8 mouse cellular contexts compared by ENCODE assay signal in the genomic region with DNA sequence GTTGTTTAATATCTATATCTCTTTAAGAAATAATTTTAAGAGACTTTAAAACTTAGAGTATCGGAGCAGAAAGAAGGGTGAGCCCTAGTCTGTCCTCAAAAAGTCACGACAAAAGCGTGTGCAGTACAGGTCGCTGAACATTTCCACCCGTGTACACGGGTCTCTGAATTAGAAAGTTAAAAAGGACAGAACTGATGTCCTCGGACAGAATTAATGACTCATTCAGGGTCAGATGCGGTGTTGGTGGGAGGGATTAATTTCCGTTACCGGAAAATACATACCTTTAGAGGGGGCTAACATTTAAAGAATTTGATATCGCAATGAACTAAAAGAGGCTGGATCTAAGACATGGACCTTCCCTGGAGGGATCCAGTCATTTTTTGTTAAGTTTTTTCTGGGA.
DNase-seq lines count a peak whose midpoint lies in the region; ATAC-seq and TF ChIP-seq lines count a peak whose summit lies in the region.

No protein-coding gene starts in this region.

- DNase-seq in layer of hippocampus, adult 2 months (ENCODE audit: low spot score in 2 of 2), result no peak
- no peak for DNase-seq in layer of hippocampus, adult 18-20 months (ENCODE audit: low spot score in 2 of 2)
- no peak for DNase-seq in embryonic facial prominence, embryonic 11.5 days (ENCODE audit: low spot score)
- DNase-seq in hindbrain, postnatal 0 days (ENCODE audit: low spot score), result no peak
- DNase-seq in midbrain, postnatal 0 days (ENCODE audit: low spot score), result no peak
- DNase-seq in cerebellum, adult 9-10 months, result no peak
- no peak for DNase-seq in layer of hippocampus, adult 8-10 months (ENCODE audit: low spot score in 2 of 2)

- H3K27ac ChIP-seq in layer of hippocampus, adult 2 months, result peak overlapping the region; percentile 97
- no peak overlapping the region for H3K27ac ChIP-seq in embryonic facial prominence, embryonic 11.5 days (replicated peaks; ENCODE audit: low read depth, low read length)
- H3K27ac ChIP-seq in hindbrain, postnatal 0 days, result peak overlapping the region; percentile 93; the same call in 1 of the 2 replicates
- no peak overlapping the region for H3K27ac ChIP-seq in midbrain, postnatal 0 days (ENCODE audit: low read depth, low read length)

- peak overlapping the region; percentile 95 for H3K4me2 ChIP-seq in embryonic facial prominence, embryonic 11.5 days (ENCODE audit: low read depth, low read length)
- peak overlapping the region; percentile 79 for H3K4me2 ChIP-seq in hindbrain, postnatal 0 days (ENCODE audit: low read depth, low read length)
- H3K4me2 ChIP-seq in midbrain, postnatal 0 days (ENCODE audit: low read depth, low read length, poor library complexity, severe bottlenecking), result peak overlapping the region; percentile 79

- WGBS in embryonic facial prominence, embryonic 11.5 days, result 12% methylated on average over 11 of the region's 11 CpGs
- WGBS in hindbrain, postnatal 0 days, result 6% methylated on average over 11 of the region's 11 CpGs
- 8% methylated on average over 11 of the region's 11 CpGs for WGBS in midbrain, postnatal 0 days

- ATAC-seq in embryonic facial prominence, embryonic 11.5 days (replicated peaks; ENCODE audit: insufficient number of reproducible peaks, low FRiP score, low TSS enrichment, low read depth), result no peak
- no peak for ATAC-seq in hindbrain, postnatal 0 days
- ATAC-seq in midbrain, postnatal 0 days (ENCODE audit: low FRiP score), result no peak
- no peak for ATAC-seq in erythroblast, adult 5-6 weeks (replicated peaks; ENCODE audit: low FRiP score, poor library complexity, severe bottlenecking)

- H3K36me3 ChIP-seq in embryonic facial prominence, embryonic 11.5 days (replicated peaks; ENCODE audit: control insufficient read depth, insufficient read depth, low read depth, low read length), result no peaks in the 10 kb centered on the region
- no peaks in the 10 kb centered on the region for H3K36me3 ChIP-seq in hindbrain, postnatal 0 days (ENCODE audit: insufficient read depth, low read length)
- no peaks in the 10 kb centered on the region for H3K36me3 ChIP-seq in midbrain, postnatal 0 days (ENCODE audit: insufficient read depth, low read length)

- H3K9ac ChIP-seq in embryonic facial prominence, embryonic 11.5 days (replicated peaks; ENCODE audit: low read length), result peak overlapping the region; percentile 78; the same call in 1 of the 2 replicates
- peak overlapping the region; percentile 67 for H3K9ac ChIP-seq in hindbrain, postnatal 0 days (replicated peaks; ENCODE audit: low read length)
- 0 out of 2 replicates have a peak overlapping the region, but pooled peaks have one; percentile 63 for H3K9ac ChIP-seq in midbrain, postnatal 0 days (replicated peaks; ENCODE audit: low read length, poor library complexity, severe bottlenecking)

- TF ChIP-seq CTCF in layer of hippocampus, adult 2 months (conservative IDR thresholded peaks at IDR 0.05), result no peak
- no peak for TF ChIP-seq CTCF in hindbrain, postnatal 0 days (IDR thresholded peaks at IDR 0.05; ENCODE audit: low read depth)
- TF ChIP-seq CTCF in midbrain, postnatal 0 days (IDR thresholded peaks at IDR 0.05), result no peak

- no peaks in the 10 kb centered on the region for H3K9me3 ChIP-seq in embryonic facial prominence, embryonic 11.5 days (replicated peaks; ENCODE audit: control insufficient read depth, low read length)
- no peaks in the 10 kb centered on the region for H3K9me3 ChIP-seq in hindbrain, postnatal 0 days (ENCODE audit: low read length)
- H3K9me3 ChIP-seq in midbrain, postnatal 0 days (ENCODE audit: low read length), result no peaks in the 10 kb centered on the region

- peak overlapping the region; percentile 90 for H3K4me3 ChIP-seq in layer of hippocampus, adult 2 months
- H3K4me3 ChIP-seq in embryonic facial prominence, embryonic 11.5 days (ENCODE audit: low read depth, low read length), result peak overlapping the region; percentile 82
- H3K4me3 ChIP-seq in hindbrain, postnatal 0 days (ENCODE audit: low read length), result peak overlapping the region; percentile 68
- H3K4me3 ChIP-seq in midbrain, postnatal 0 days (ENCODE audit: low read depth, low read length), result peak overlapping the region; percentile 86

- no peaks in the 10 kb centered on the region; the same call in 1 of the 2 replicates for H3K4me1 ChIP-seq in embryonic facial prominence, embryonic 11.5 days (ENCODE audit: control insufficient read depth, insufficient read depth, low read length)
- peaks cover 5% of the 10 kb centered on the region; the same call in 1 of the 2 replicates for H3K4me1 ChIP-seq in hindbrain, postnatal 0 days (ENCODE audit: insufficient read depth, low read length)
- H3K4me1 ChIP-seq in midbrain, postnatal 0 days (ENCODE audit: insufficient read depth, low read length), result 0 out of 2 replicates have a peak, but pooled peaks cover 8% of the 10 kb centered on the region

- H3K27me3 ChIP-seq in embryonic facial prominence, embryonic 11.5 days (ENCODE audit: control insufficient read depth, insufficient read depth, low read length), result no peaks in the 10 kb centered on the region
- no peaks in the 10 kb centered on the region for H3K27me3 ChIP-seq in hindbrain, postnatal 0 days (ENCODE audit: insufficient read depth, low read length)
- no peaks in the 10 kb centered on the region for H3K27me3 ChIP-seq in midbrain, postnatal 0 days (ENCODE audit: insufficient read depth, low read length)

Comparison
In these comparisons a context has a peak if more than half of its experiments do, and no peak if none do; other contexts are left out.
1. H3K27ac ChIP-seq: peak in layer of hippocampus, adult 2 months (single experiment) and hindbrain, postnatal 0 days (single experiment); none in embryonic facial prominence, embryonic 11.5 days (single experiment) and midbrain, postnatal 0 days (single experiment).
2. Peak in every context shown above with its lines, with median percentiles within 50 percentile points of each other: H3K4me3 ChIP-seq, H3K4me2 ChIP-seq and H3K9ac ChIP-seq.